Mouse (Mus musculus): ENCODE data around the gene Sept11. TPM values are rescaled to one million over a fixed set of nuclear protein-coding genes. Genes with fewer than 3 reads are reported as not detected.

Sept11 gene
- polyA plus RNA-seq, 1 experiment from 2014 or later: 172 TPM

DNA sequence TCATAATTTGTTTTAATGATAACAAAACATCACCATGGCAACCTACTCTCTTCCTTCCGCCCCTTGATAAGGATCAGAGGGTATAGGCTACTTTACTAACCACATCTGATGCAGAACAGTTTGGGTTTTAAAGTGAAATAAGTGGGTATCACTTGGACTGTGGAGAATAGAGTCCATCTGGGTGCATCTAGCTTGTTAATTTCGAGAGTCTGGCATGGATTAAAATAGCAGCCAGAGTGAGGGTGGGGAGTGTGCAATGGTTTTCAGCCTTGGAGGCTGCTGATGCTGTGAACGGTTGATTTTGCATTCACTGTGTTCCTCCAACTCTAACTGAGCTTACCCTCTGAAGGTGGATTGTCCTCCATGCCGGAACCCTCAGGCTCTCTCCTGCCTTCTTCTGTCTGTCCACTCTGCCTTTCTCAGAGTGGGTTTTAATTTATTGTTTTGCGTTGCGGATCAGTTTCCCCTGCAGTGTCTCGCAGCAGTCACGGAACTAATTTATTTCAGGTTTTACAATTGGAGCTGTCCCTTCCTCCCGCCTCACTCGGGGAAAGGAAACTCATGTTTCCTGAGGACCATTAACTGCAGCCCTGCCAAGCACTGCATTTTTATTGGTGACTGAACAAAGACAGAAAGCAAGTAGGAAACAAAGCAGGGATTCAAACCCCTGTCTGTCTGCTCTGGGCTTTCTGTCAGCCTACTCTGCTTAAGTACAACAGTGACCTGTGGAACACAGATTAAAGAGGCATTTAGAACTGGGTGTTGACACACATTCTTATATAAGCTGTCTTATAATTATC lies 40.4 kb downstream of the Sept11 start:
- Histone ChIP-seq H3K9me3 (no peaks in the 10 kb centered on the region), H3K27ac (peak overlapping the region; percentile 68), H3K9ac (replicated peaks) (peak overlapping the region; percentile 39; the same call in 1 of the 2 replicates), H3K4me2 (replicated peaks) (peak overlapping the region; percentile 36), H3K27me3 (no peaks in the 10 kb centered on the region), H3K4me3 (replicated peaks) (0 out of 2 replicates have a peak overlapping the region, but pooled peaks have one; percentile 9), H3K4me1 (replicated peaks) (peaks cover 69% of the 10 kb centered on the region), H3K36me3 (no peaks in the 10 kb centered on the region)
- 20% methylated on average over 10 of the region's 10 CpGs for WGBS
- peak; percentile 49 for ATAC-seq

DNA sequence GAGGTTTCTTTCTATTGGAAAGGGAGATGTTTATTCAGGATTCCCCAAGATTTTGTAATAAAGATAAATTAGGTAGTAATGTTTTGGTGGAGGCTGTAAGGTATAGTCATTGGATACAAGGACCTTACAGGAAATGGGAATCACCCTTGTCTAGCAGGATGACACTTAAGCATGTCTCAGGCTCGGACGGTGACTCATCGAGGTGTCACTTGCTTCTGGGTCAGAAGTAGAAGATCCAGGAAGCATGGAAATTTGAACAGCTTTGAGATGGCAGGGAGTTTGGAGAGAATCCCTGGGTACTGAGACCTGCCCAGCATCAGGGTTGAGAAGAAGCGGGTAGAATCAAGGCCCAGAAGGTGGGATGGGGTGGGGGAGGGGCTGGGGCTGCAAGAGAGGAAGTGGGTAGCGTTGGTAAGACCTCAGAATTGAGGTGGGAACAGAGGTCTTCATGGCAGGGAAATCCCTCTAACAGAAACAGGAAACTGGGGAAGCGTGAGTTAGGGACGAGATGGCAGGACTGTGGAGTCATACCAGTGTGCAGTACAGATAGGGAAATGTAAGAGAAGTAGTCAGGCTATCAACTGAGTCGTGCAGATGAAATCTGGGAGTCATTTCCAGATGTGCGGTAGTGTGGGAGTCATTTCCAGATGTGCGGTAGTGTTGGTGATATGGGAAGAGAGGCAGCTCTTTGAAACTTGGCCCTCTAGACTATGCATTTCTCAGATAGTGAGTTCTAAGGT lies 42.3 kb downstream of the Sept11 start:
- 91% methylated on average over 10 of the region's 10 CpGs for WGBS
- peaks cover 50% of the 10 kb centered on the region for H3K4me1 ChIP-seq (replicated peaks)
- no peak overlapping the region for H3K27ac ChIP-seq
- no peak overlapping the region for H3K4me3 ChIP-seq (replicated peaks)
- no peak overlapping the region for H3K4me2 ChIP-seq (replicated peaks)
- H3K36me3 ChIP-seq: peaks cover 12% of the 10 kb centered on the region
- ATAC-seq: no peak
- no peaks in the 10 kb centered on the region for H3K9me3 ChIP-seq
- H3K9ac ChIP-seq (replicated peaks): no peak overlapping the region
- H3K27me3 ChIP-seq: no peaks in the 10 kb centered on the region

DNA sequence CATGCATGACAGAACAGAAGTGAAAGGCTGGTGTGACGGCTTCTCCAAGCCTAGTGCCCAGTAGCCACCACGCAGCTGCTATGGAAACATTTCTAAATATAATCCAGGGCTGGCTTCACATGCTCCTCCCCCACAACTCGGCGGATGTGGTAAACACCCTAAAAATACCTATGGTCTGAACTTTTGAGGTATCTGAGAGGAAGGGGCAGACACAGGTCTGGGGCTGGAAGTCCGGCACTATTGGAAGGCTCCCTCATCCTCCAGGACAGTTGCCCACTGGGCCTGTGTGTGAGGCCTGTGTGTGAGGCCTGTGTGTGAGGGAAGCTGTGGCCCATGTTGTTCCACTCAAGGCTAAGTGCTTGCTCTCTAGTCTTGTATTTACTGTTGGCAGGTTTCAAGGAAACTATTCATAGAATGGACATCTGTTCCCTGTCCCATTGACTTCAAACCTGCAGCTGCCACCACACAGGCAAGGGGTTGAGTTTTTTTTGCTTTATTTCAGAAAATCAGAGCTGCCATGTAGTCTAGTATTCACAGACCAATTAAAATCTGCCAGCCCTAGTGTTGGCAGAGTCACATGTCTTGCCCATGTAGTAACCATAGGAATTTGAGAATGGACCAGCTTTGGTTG lies 43.8 kb downstream of the Sept11 start:
- H3K4me3 ChIP-seq (replicated peaks): no peak overlapping the region
- H3K36me3 ChIP-seq: peaks cover 27% of the 10 kb centered on the region
- no peak; the same call in 1 of the 2 replicates for ATAC-seq
- peaks cover 36% of the 10 kb centered on the region for H3K4me1 ChIP-seq (replicated peaks)
- no peak overlapping the region for H3K9ac ChIP-seq (replicated peaks)
- H3K4me2 ChIP-seq (replicated peaks): no peak overlapping the region
- 75% methylated on average over 5 of the region's 5 CpGs for WGBS
- H3K27ac ChIP-seq: no peak overlapping the region
- H3K9me3 ChIP-seq: no peaks in the 10 kb centered on the region
- no peaks in the 10 kb centered on the region for H3K27me3 ChIP-seq

DNA sequence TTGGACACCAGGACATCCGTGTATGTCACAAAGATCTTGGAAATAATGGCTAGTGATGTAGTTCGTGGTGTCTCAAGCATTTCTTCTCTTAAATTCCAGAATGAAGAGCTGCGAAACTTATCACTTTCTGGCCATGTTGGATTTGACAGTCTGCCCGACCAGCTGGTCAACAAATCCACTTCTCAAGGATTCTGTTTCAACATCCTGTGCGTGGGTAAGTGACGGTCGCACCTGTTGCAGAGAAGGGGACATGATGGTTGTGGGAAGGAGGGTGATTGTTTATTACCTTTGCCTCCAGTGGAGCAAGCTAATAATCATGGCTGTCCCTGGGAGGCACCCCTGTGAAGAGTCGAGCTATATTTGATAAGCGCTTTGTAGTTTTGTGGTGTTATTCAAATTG lies 46.1 kb downstream of the Sept11 start:
- no peak overlapping the region for H3K4me2 ChIP-seq (replicated peaks)
- no peak for ATAC-seq
- H3K4me3 ChIP-seq (replicated peaks): no peak overlapping the region
- no peaks in the 10 kb centered on the region for H3K27me3 ChIP-seq
- peaks cover 41% of the 10 kb centered on the region for H3K36me3 ChIP-seq
- WGBS: 98% methylated on average over 9 of the region's 9 CpGs
- H3K9ac ChIP-seq (replicated peaks): no peak overlapping the region
- no peaks in the 10 kb centered on the region for H3K9me3 ChIP-seq
- no peak overlapping the region for H3K27ac ChIP-seq
- H3K4me1 ChIP-seq (replicated peaks): peaks cover 13% of the 10 kb centered on the region

DNA sequence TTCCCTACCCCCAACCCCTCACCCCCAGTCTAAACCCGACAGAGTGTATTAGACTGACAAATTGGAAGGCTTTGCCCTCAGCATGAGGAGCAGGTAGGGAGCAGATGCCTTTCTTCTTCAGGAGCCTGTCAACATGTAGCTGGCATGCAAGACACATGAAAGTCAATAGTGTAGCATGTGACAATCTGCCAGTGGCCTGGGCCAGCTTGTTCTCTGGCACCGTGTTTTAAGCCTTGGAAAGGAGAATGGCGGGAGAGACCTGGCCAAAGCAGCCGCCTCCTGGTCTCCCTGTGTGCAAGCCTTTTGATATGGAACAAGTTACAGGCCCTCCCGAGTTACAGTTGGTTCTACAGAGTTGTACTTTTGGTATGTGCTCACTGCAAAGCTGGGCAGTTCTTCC lies 47.5 kb downstream of the Sept11 start:
- H3K9me3 ChIP-seq: no peaks in the 10 kb centered on the region
- peaks cover 22% of the 10 kb centered on the region for H3K4me1 ChIP-seq (replicated peaks)
- no peaks in the 10 kb centered on the region for H3K27me3 ChIP-seq
- no peak overlapping the region for H3K27ac ChIP-seq
- WGBS: 87% methylated on average over 5 of the region's 5 CpGs
- H3K4me2 ChIP-seq (replicated peaks): no peak overlapping the region
- H3K36me3 ChIP-seq: peaks cover 41% of the 10 kb centered on the region
- no peak for ATAC-seq
- H3K4me3 ChIP-seq (replicated peaks): no peak overlapping the region
- H3K9ac ChIP-seq (replicated peaks): no peak overlapping the region

DNA sequence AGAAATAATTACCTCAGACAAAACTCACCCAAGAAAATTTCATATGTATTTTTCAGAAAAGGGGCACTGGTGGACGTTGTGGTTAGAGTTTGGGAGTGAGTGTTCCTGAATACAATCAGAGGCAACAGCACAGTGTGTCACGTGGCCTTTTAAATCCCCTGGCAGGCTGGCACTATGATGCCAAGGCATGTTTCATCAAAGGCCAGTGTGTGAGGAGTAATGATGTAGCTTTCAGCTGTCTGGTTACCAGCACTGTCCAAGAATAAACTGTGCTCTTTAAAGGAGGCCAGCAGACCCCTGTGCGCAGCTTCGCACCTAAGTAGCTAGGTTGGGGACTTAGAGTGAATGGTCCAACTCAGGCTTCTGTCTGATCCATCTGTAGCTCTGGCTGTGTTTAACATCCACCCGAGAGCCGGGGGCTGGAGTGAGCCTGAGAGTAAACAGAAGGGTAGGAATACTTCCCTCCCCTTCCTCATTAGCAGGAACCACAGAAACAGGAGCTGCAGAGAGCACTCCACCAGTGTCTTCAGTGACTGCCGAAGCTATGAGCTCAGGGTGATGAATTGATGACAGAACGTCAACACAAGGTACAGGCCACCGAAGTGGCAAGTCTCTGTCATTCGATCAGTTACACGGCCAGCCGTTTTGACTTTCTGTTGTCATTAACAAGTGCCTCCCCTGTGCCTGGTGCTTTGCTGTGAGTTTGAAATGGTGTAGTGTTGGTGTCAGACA lies 50.3 kb downstream of the Sept11 start:
- Histone ChIP-seq H3K27me3 (no peaks in the 10 kb centered on the region), H3K9ac (replicated peaks) (no peak overlapping the region), H3K9me3 (no peaks in the 10 kb centered on the region), H3K27ac (no peak overlapping the region), H3K4me1 (replicated peaks) (peaks cover 21% of the 10 kb centered on the region), H3K36me3 (peaks cover 41% of the 10 kb centered on the region), H3K4me2 (replicated peaks) (no peak overlapping the region), H3K4me3 (replicated peaks) (no peak overlapping the region)
- WGBS: 84% methylated on average over 12 of the region's 12 CpGs
- ATAC-seq: 0 out of 2 replicates have a peak, but pooled peaks have one; percentile 20

DNA sequence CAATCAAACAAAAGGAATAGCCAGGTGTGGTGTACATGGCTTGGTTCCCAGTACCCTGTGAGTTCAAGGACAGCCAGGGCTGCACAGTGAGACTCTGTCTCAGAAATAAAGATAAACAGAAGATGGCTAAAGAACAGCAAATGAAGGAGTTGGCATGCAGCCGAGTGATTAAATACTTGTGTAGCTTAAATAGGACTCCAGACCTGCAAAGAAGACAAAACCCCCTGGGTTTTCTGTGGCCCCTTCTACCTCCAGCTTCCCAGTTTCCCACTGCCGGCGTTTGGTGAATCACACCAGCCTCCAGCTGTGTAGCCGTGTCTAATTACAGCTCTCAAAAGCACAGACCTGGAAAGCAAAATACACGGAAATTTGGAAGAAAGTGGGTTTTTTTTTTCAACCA lies 51.6 kb downstream of the Sept11 start:
- Histone ChIP-seq H3K27me3 (no peaks in the 10 kb centered on the region), H3K9ac (replicated peaks) (no peak overlapping the region), H3K4me2 (replicated peaks) (no peak overlapping the region), H3K9me3 (no peaks in the 10 kb centered on the region), H3K4me1 (replicated peaks) (peaks cover 21% of the 10 kb centered on the region), H3K27ac (no peak overlapping the region), H3K36me3 (peaks cover 41% of the 10 kb centered on the region), H3K4me3 (replicated peaks) (no peak overlapping the region)
- WGBS: 36% methylated on average over 5 of the region's 5 CpGs
- no peak for ATAC-seq

DNA sequence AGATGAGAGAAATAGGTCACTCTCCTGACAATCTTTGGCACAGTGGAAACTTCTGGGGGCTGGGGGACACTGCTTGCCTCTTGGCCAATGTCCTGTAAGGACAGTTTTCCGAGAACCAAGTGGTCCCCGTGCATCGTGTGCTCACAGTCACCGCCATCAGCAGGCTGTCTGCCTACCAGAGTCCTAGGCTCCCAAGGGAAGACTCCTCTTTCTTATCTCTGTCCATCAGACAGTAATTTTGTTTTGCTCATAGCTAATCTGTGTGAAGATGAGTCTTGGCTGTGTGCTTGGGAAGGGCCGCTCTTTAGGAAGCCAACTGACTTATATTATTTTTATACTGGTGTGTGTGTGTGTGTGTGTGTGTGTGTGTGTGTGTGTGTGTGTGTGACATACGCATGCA lies 52.3 kb downstream of the Sept11 start:
- Histone ChIP-seq H3K4me3 (replicated peaks) (no peak overlapping the region), H3K27me3 (no peaks in the 10 kb centered on the region), H3K27ac (no peak overlapping the region), H3K9ac (replicated peaks) (no peak overlapping the region), H3K4me2 (replicated peaks) (no peak overlapping the region), H3K9me3 (no peaks in the 10 kb centered on the region), H3K36me3 (peaks cover 42% of the 10 kb centered on the region), H3K4me1 (replicated peaks) (peaks cover 24% of the 10 kb centered on the region)
- no peak for ATAC-seq
- WGBS: 85% methylated on average over 6 of the region's 6 CpGs

DNA sequence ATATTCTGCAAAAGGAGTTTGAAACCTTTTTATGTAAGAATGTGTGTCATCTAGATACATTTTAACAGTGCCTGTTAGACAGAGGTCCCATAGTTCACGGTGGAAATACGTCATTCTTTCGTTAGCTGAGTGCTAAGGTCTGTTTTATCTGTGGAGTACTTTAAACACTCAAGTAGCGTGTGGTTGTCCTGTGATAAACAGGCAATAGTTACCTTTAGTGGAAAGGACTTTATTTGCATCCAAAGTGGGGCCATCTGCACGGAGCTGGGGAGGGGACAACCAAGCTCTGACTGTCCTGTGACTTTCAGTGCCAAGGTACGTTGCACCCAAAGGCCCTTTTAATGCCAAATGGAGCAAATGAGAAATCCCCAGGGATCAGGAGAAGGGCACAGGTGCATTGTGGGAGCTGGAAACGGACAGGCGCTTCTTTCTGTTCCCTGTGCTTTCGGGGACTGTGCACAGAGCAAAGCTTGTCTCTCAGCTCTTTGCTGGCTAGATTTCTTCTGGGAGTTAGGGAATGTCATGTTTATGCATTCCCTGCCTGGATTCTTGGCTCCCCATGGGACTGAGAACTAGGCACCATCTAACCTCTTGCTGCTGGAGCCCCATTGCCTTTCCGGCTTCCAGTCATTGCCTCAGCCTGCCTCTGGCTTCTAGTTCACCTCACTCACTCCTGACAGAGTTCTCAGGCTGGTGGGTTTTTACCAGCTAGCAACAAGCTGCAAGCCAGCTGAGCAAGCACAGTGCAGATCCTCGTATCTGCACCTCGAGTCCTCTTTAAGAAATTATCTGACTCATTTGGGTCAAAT lies 56.9 kb downstream of the Sept11 start:
- 87% methylated on average over 12 of the region's 12 CpGs for WGBS
- no peak overlapping the region for H3K4me3 ChIP-seq (replicated peaks)
- H3K36me3 ChIP-seq: peaks cover 23% of the 10 kb centered on the region
- ATAC-seq: no peak
- no peak overlapping the region for H3K9ac ChIP-seq (replicated peaks)
- H3K4me1 ChIP-seq (replicated peaks): peaks cover 27% of the 10 kb centered on the region
- H3K9me3 ChIP-seq: no peaks in the 10 kb centered on the region
- H3K27me3 ChIP-seq: no peaks in the 10 kb centered on the region
- H3K4me2 ChIP-seq (replicated peaks): no peak overlapping the region
- H3K27ac ChIP-seq: no peak overlapping the region

DNA sequence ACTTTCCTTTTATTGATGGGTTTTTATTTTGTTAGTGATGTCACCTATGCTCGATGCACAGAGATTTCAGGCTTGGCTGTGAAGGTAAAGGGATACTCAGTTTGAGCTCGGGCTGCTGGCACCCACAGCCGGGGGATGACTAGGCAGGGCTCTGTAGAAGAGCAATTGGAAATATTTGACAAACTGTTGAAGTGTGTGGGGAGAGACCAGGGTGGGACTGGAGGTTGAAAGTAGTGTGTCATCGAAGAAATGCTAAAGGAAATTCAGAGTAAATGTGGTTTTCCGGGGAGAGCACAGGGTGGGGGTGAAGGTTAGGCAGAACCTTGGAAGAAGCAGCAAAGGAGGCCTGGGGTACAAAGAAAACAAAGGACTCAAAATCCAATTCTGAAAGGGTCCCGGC lies 58.7 kb downstream of the Sept11 start:
- ATAC-seq: no peak
- Histone ChIP-seq H3K27me3 (no peaks in the 10 kb centered on the region), H3K9me3 (no peaks in the 10 kb centered on the region), H3K4me3 (replicated peaks) (no peak overlapping the region), H3K4me1 (replicated peaks) (peaks cover 13% of the 10 kb centered on the region; the same call in 1 of the 2 replicates), H3K4me2 (replicated peaks) (no peak overlapping the region), H3K27ac (no peak overlapping the region), H3K9ac (replicated peaks) (no peak overlapping the region), H3K36me3 (peaks cover 41% of the 10 kb centered on the region)
- WGBS: 76% methylated on average over 6 of the region's 6 CpGs

DNA sequence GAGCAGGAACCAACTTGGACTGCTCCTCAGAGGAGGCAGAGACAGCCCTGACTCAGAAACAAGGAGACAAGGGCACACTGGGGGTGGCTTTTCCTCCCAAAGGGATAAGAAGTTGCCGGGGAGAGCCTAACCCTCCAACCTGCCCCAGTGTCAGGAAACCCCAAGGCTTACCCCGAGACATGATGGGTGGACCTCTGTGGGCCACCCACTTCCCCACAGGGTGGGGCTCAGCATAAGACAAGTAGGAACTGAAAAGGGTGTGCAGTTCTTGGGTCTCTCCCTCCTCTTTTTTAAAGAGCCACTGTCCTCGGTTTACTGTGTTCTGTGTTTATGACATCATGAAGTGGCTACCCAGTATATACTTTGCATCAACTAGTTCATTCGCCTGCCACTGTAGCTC lies 59.2 kb downstream of the Sept11 start:
- H3K9me3 ChIP-seq: no peaks in the 10 kb centered on the region
- peaks cover 45% of the 10 kb centered on the region for H3K36me3 ChIP-seq
- H3K9ac ChIP-seq (replicated peaks): no peak overlapping the region
- no peak overlapping the region for H3K4me3 ChIP-seq (replicated peaks)
- 92% methylated on average over 4 of the region's 4 CpGs for WGBS
- H3K27me3 ChIP-seq: no peaks in the 10 kb centered on the region
- no peak overlapping the region for H3K27ac ChIP-seq
- H3K4me2 ChIP-seq (replicated peaks): no peak overlapping the region
- H3K4me1 ChIP-seq (replicated peaks): peaks cover 13% of the 10 kb centered on the region; the same call in 1 of the 2 replicates
- no peak; the same call in 1 of the 2 replicates for ATAC-seq

Measured in midbrain, embryonic 13.5 days (tissue).